Mouse (Mus musculus) thymus, adult 2 months (tissue): Measurements from ENCODE around the gene Pttg1ip.

Experiments
- CTCF ChIP-seq: fragments of 200-500 bp; IDR thresholded peaks from 2 replicates; pipeline ENCODE4 v1.5.1; 2012; ENCODE audit warnings: mild to moderate bottlenecking, control low read depth, low read length, moderate library complexity, borderline replicate concordance; ENCODE audit not compliant: control insufficient read depth, poor library complexity, insufficient read depth; ENCODE audit errors: extremely low read depth
- POLR2A ChIP-seq: fragments of 200-500 bp; IDR thresholded peaks from 2 replicates; pipeline ENCODE4 v1.6.1; 2012; ENCODE audit warnings: mild to moderate bottlenecking, low read length, control low read depth, moderate library complexity; ENCODE audit not compliant: control insufficient read depth, poor library complexity, insufficient read depth; ENCODE audit errors: extremely low read depth

- TF ChIP-seq POLR2A (no peak), CTCF (no peak)
Observed at GRCm38 (mm10) chr10:77586637-77587036, 5.1 kb downstream of the Pttg1ip start.
